Mouse (Mus musculus): ENCODE data around the gene Olfr127.
"Not testable (repeated sequence)": the region's sequence is repeated elsewhere in the genome, so short reads cannot be mapped to it uniquely, and the experiment has no call there.

Olfr127 gene

DNA sequence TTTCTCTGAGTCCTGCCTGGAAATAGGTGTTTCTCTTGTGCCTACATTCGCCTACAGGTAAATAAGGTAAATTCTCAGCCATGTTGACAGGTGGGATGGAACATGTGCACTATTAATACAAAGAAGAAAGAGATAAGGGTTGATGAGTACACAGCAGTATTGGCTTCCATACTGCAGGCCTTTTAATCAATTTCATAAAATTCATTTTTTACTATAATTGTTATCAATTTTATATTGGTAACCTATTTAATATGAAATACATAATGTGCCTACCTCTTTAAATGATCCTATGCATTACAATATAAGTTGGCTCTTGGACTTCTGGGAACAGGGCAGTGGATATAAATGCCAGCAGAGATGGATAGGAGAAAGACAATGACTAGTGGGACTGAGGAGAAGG lies at the start of gene Olfr127:
Gene Olfr127 (plus strand): TSS at position 301 of the 400 bp plus-strand sequence.
- DNase-seq, result no peak

GRCm38 (mm10) chr17:37863901-37864300 lies 36.3 kb upstream of the Olfr127 start:
- DNase-seq, result no peak

- no peak for DNase-seq
Measured at GRCm38 (mm10) chr17:37869676-37870205, 30.5 kb upstream of the Olfr127 start.

DNA sequence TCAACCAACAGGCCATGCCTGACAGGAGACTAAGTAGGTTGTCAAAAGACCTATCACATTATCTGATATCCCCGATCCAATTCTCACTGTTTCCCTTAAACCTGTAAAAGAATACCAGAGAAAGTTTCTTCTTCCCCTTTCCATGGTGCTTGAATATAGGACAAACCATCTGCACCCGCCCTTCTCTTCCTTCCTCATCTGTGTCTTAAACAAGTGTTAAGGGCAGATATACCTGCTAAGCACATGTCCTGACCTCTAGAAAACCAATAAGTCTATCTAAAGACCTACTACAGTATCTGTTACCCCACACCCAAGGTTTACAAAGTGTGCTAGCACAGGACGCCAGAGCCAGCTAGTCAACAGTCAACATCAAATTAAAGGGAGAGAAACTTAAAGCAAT lies 26.4 kb upstream of the Olfr127 start:
- DNase-seq, result no peak

DNA sequence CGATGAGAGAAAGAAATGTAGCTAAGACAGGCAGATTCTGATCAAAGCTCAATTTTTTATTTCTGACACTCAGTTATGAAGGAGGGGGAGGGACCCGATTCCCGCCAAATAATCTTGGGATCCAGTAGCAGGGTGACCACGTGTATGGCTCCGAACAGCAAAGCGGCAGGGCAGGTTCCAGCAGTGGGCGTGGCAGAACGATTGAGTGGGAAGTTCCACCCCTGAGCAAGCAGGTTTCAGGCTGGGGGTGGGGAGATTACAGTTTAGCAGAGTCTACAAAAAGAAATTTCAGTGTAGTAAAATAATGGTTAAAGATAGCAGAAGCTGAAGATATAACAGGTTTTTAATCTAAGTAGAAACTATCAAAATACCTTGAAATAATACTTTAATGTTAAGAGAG lies 6.6 kb downstream of the Olfr127 start:
- not testable (repeated sequence) for DNase-seq

- no peak for DNase-seq
Measured at GRCm38 (mm10) chr17:37920248-37920647, 20.0 kb downstream of the Olfr127 start, which contains the start of gene Olfr128. TSS of gene Olfr128 (plus strand) at chr17:37920548.

DNA sequence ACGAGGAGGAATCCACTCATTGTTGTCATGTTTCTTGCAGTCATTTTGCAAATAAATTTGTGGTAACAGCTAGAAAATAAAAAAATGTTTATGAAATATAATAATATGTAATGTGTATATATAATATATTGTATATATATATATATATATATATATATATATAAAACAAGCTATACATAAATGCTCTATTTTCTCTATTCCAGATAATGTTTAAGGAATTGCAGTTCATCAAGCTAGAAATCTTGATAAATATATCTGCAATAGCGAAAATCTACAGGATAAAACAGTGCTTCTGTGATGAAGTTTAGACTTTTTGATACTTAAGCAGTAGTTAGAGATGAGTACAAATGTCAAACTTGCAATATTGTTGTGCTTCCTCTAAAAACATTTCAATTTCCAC lies 52.7 kb downstream of the Olfr127 start, which contains the start of gene Olfr761:
Gene Olfr761 (minus strand): TSS at position 101 of the 400 bp plus-strand sequence.
- no peak for DNase-seq

Data from B cell, adult 2 months (primary cell).